Mouse (Mus musculus) small intestine, adult 2 months (tissue): ENCODE results near the gene Zfp444. TPM values are rescaled to one million over a fixed set of nuclear protein-coding genes. Genes with fewer than 3 reads are reported as not detected.

Experiments used
- H3K27ac ChIP-seq: fragments of 200-500 bp; 2 replicates; pipeline ENCODE4 v1.5.1; 2012; ENCODE audit warnings: low read depth, low read length, control low read depth, inconsistent platforms; ENCODE audit not compliant: insufficient read depth
- H3K27me3 ChIP-seq: fragments of 200-500 bp; 2 replicates; pipeline ENCODE4 v1.6.1; 2012; ENCODE audit warnings: mild to moderate bottlenecking, moderate library complexity, low read length, inconsistent platforms; ENCODE audit not compliant: control insufficient read depth, insufficient read depth
- H3K36me3 ChIP-seq: fragments of 200-500 bp; 2 replicates; pipeline ENCODE4 v1.6.1; 2012; ENCODE audit warnings: mild to moderate bottlenecking, low read length, control low read depth, inconsistent platforms; ENCODE audit not compliant: control insufficient read depth, insufficient read depth
- H3K4me1 ChIP-seq: fragments of 200-500 bp; 2 replicates; pipeline ENCODE4 v1.6.1; 2012; ENCODE audit warnings: low read length, inconsistent platforms, mixed read lengths; ENCODE audit not compliant: control insufficient read depth, insufficient read depth, insufficient read length
- H3K4me3 ChIP-seq: fragments of 200-500 bp; 2 replicates; pipeline ENCODE4 v1.5.1; 2012; ENCODE audit warnings: low read depth, mild to moderate bottlenecking, control low read depth, inconsistent platforms, low read length, moderate library complexity
- CTCF ChIP-seq: fragments of 200-500 bp; IDR thresholded peaks from 2 replicates; pipeline ENCODE4 v1.5.1; 2012; ENCODE audit warnings: low read depth, mild to moderate bottlenecking, control low read depth, inconsistent platforms, low read length, moderate library complexity, mixed read lengths; ENCODE audit not compliant: insufficient replicate concordance, insufficient read length; ENCODE audit errors: extremely low read depth
- POLR2A ChIP-seq: fragments of 200-500 bp; IDR thresholded peaks from 2 replicates; pipeline ENCODE4 v1.6.1; 2012; ENCODE audit warnings: low read depth, mild to moderate bottlenecking, control low read depth, inconsistent platforms, low read length, moderate library complexity
- WGBS: fragments of 180-500 bp; shearing (Covaris S2); methylation state at CpG from one replicate; pipeline ENCODE4 v1.1.7; 2018; 5-methylcytosine and 5-hydroxymethylcytosine counted together
- polyA plus RNA-seq: library from polyadenylated mRNA; depleted of rRNA; stranded (reverse); fragments of >200 nt; gene quantifications from 2 replicates; pipeline ENCODE4 v1.2.3, GENCODE M21; 2012

Gene Zfp444
- polyA plus RNA-seq, 1 experiment = 33.9 TPM

DNA sequence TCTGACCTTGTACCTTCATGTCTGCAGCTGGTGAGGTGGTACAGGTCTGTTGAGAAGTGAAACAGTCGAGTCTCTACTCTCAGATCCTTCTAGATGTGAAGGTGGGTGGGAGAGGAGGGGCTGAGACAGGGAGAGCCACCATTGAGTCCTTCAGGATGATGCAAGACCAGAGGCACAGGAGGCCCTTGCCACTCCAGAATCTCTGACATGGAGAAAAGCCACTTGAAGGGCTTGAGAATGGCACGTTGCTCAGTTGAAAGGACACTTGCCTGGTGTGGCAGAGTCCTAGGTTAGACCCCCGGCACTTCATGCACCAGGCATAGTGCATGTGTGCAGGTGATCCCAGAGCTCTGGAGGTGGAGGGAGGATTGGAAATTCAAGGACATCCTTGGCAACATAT is 10.5 kb upstream of the Zfp444 start:
- peaks cover 6% of the 10 kb centered on the region; the same call in 1 of the 2 replicates for H3K4me1 ChIP-seq
- no peaks in the 10 kb centered on the region for H3K27me3 ChIP-seq
- TF ChIP-seq CTCF (no peak), POLR2A (no peak)
- 70% methylated on average over 3 of the region's 3 CpGs for WGBS
- H3K27ac ChIP-seq = no peak overlapping the region
- peaks cover 3% of the 10 kb centered on the region; the same call in 1 of the 2 replicates for H3K36me3 ChIP-seq
- H3K4me3 ChIP-seq = no peak overlapping the region

DNA sequence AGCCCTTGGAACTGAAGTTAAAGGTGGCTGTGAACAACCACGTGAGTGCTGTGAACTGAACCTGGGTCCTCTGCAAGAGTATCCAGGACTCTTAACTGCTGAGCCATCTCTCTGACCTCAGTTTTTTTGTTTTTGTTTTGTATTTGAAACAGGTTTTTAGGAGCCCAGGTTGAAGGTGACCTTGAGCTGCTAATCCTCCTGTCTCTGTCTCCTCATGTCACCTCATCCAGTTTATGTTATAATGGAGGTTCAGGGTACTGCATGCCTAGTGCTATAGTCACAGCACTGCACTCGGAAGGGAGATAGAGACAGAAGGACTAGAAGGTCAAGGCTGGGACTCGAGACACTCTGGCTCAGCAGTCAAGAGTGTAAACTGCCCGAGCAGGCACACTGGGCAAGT is 9.9 kb upstream of the Zfp444 start:
- no peak overlapping the region for H3K27ac ChIP-seq
- TF ChIP-seq POLR2A (no peak), CTCF (no peak)
- no peak overlapping the region for H3K4me3 ChIP-seq
- WGBS = 86% methylated on average over 4 of the region's 4 CpGs
- H3K36me3 ChIP-seq = peaks cover 3% of the 10 kb centered on the region; the same call in 1 of the 2 replicates
- no peaks in the 10 kb centered on the region for H3K27me3 ChIP-seq
- peaks cover 2% of the 10 kb centered on the region; the same call in 1 of the 2 replicates for H3K4me1 ChIP-seq

DNA sequence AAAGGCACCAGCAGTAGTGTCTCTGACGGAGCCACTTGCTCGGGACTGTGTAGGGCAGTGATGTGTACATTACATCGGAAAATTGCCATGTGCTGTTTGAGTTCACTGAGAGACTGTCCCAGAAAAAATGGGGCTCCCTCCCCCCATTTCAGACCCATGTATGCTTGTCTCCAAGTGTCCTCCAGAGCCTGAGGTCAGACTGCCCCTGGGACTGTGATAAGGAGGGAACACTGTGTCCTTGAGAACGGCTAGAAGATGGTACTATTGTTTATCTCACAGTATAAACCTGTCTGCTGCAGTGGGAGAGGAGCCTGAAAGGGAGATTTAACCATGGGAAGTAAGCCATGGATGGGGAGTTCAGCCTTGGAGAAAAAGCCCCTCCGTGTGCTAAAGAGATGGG is 7.4 kb upstream of the Zfp444 start:
- 0 out of 2 replicates have a peak, but pooled peaks cover 1% of the 10 kb centered on the region for H3K36me3 ChIP-seq
- no peaks in the 10 kb centered on the region for H3K27me3 ChIP-seq
- H3K27ac ChIP-seq = no peak overlapping the region
- TF ChIP-seq CTCF (no peak), POLR2A (no peak)
- WGBS = 72% methylated on average over 5 of the region's 5 CpGs
- H3K4me3 ChIP-seq = no peak overlapping the region
- no peaks in the 10 kb centered on the region for H3K4me1 ChIP-seq

DNA sequence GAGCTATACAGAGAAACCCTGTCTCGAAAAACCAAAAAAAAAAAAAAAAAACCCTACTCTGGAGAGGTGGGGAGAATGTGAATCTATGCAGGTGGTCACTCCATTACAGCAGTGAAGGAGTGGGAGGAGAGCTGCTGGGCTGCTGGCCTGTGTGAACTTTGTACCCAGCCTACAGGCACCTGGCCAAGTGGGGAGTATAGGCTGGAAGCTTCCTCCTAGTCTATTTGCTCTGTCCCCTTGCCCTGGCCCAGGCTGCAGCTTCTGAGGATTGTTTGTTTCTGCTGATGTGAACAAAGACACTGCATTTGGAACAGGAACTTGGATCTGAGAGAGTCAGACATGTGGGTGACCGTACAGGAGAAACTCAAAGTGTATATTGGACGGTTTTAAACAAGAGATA is 2.6 kb upstream of the Zfp444 start:
- H3K4me3 ChIP-seq = no peak overlapping the region
- H3K4me1 ChIP-seq = peaks cover 5% of the 10 kb centered on the region; the same call in 1 of the 2 replicates
- TF ChIP-seq CTCF = no peak
- no peak for TF ChIP-seq POLR2A
- 17% methylated on average over 3 of the region's 3 CpGs for WGBS
- H3K27ac ChIP-seq = peak overlapping the region; percentile 69
- no peaks in the 10 kb centered on the region for H3K27me3 ChIP-seq
- no peaks in the 10 kb centered on the region for H3K36me3 ChIP-seq

DNA sequence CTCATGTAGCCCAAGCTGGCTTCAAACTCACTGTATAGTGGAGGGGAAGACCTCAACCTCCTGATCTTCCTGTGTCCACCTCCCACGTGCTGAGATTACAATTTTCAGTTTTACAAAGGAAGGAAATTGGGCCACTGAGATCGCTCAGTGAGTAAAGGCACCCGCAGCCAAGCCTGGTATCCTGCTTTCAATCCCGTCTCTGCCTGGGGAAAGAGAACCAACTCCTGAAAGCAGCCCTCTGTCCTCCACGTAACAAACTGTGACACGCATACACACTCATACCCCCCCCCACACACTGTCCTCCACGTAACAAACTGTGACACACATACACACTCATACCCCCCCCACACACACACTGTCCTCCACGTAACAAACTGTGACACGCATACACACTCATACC is 1.6 kb upstream of the Zfp444 start:
- Histone ChIP-seq H3K4me1 (peaks cover 5% of the 10 kb centered on the region; the same call in 1 of the 2 replicates), H3K36me3 (no peaks in the 10 kb centered on the region), H3K27ac (peak overlapping the region; percentile 44; the same call in 1 of the 2 replicates), H3K4me3 (no peak overlapping the region), H3K27me3 (no peaks in the 10 kb centered on the region)
- TF ChIP-seq POLR2A (no peak), CTCF (no peak)
- 72% methylated on average over 9 of the region's 9 CpGs for WGBS

DNA sequence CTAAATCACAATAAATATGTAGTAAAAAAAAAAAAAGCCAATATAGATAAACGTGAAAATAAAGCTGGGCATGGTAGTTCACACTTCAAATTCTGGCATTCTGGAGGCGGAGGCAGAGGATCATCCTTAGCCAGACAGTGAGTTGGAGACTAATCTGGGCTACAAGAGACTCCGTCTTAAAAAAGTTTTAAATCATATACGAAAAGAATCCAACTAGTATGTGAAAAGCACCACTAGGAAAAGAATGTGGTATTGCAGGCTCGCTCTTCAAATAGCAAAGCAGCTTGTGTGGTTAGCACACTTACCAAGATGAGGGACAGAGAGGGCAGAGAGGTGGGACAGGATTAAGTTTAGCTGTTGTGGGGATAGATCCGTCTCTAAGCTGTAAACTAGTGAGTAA is 1.2 kb upstream of the Zfp444 start:
- Histone ChIP-seq H3K27ac (peak overlapping the region; percentile 41), H3K36me3 (0 out of 2 replicates have a peak, but pooled peaks cover 1% of the 10 kb centered on the region), H3K27me3 (no peaks in the 10 kb centered on the region), H3K4me3 (no peak overlapping the region), H3K4me1 (peaks cover 5% of the 10 kb centered on the region; the same call in 1 of the 2 replicates)
- 49% methylated on average over 6 of the region's 6 CpGs for WGBS
- TF ChIP-seq POLR2A (no peak), CTCF (no peak)

DNA sequence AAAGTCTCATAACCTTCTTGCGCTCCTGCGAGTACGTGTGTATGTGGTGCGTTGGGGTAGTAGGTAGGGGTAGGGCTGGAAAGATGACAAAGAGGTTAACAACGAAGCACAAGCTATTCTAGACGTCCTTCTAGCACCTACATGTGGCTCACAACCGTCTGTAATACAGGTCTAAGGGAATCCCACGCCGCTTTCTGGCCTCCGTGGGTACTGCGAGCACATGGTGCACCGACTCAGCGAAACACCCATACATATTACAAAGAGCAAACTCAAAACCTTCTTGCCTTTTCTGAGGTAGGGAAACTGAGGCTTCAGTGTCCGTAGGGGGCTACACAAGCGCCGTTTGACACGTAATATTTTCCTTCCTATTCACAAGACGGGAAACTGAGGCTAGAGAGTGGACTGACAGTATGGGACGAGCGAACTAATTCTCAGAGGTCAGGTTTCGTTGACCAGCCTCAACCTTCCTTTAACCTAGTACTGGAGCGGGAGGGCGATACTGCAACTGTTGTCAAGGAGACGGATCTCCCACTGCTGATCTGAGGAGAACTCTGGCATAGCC is 501 bp upstream of the Zfp444 start:
- TF ChIP-seq CTCF = peak; percentile 59; the same call in 1 of the 2 replicates
- TF ChIP-seq POLR2A = no peak
- under 1% methylated on average over 24 of the region's 24 CpGs for WGBS

More for the DNA sequence above, 501 bp upstream of the Zfp444 start:
- H3K36me3 ChIP-seq = 0 out of 2 replicates have a peak, but pooled peaks cover 2% of the 10 kb centered on the region
- H3K27me3 ChIP-seq = no peaks in the 10 kb centered on the region
- peaks cover 5% of the 10 kb centered on the region; the same call in 1 of the 2 replicates for H3K4me1 ChIP-seq
- H3K27ac ChIP-seq = peak overlapping the region; percentile 41
- peak overlapping the region; percentile 91 for H3K4me3 ChIP-seq
